Mouse (Mus musculus): ENCODE results near the gene Hdgfl1.

GRCm38 (mm10) chr13:26745059-26745759, 24.8 kb downstream of the Hdgfl1 start:
- TF ChIP-seq POLR2A (IDR thresholded peaks at IDR 0.05; ENCODE audit: borderline replicate concordance, control insufficient read depth, low read depth, low read length) (no peak), CTCF (IDR thresholded peaks at IDR 0.05; ENCODE audit: control insufficient read depth, insufficient read depth, low read length) (no peak)

All from bone marrow, adult 2 months (tissue).